Mouse (Mus musculus) cerebellum, adult 18-20 months (tissue): ENCODE measurements around the gene Snai3.

Experiments used
- DNase-seq, 2 experiments: peaks; one replicate each; pipeline ENCODE4 v3.0.0; 2021

Snai3 gene

GRCm38 (mm10) chr8:122459218-122459900, 1.2 kb downstream of the Snai3 start:
- no peak for DNase-seq

DNA sequence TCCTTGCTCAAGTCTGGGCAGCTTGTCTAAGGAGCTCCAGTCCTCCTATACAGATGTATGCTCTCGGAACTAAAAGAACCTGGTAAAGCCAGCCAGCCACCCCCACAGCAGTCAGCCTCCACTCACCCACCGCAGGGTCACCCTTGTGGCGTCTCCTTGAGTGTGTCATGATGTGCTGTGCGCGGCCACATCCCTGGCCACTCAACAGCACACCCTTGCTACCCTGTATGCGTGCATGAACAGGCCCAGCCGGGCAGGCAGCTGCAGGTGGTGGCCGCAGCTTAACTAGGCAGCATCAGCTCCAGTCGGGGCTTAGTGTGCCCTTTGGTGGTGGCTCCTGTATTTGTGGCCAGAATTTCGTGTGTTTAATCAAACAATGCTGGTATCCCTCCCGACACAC, 3.4 kb downstream of the Snai3 start:
- no peak for DNase-seq

GRCm38 (mm10) chr8:122454409-122454808, 6.1 kb downstream of the Snai3 start:
- no peak for DNase-seq

- DNase-seq = no peak
These were observed 8.4 kb downstream of the Snai3 start for GRCm38 (mm10) chr8:122452154-122452553.

GRCm38 (mm10) chr8:122451161-122451703, 9.3 kb downstream of the Snai3 start:
- no peak for DNase-seq

DNA sequence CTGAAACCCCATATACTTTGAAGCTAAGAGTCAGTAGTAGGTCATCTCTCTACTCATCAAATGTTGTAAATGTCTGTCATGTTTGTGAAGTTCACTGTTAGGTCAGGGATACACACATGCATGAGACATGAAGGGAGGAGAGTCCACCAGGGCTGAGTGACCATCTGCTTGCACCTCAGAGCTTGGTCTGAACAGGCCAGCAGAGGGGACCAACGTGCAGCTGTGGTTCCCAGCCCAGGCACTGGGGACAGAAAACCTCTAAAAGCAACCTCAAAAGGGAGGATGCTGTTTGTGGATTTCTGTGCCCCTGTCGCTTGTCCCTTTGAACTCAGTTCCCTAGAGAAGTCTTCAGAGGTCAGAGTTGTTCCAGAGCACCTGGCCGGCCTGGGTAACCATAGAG, 15.3 kb downstream of the Snai3 start:
- DNase-seq = no peak

- peak; percentile 74 to 77 for DNase-seq
These were observed 16.3 kb downstream of the Snai3 start for GRCm38 (mm10) chr8:122444058-122444748.

DNA sequence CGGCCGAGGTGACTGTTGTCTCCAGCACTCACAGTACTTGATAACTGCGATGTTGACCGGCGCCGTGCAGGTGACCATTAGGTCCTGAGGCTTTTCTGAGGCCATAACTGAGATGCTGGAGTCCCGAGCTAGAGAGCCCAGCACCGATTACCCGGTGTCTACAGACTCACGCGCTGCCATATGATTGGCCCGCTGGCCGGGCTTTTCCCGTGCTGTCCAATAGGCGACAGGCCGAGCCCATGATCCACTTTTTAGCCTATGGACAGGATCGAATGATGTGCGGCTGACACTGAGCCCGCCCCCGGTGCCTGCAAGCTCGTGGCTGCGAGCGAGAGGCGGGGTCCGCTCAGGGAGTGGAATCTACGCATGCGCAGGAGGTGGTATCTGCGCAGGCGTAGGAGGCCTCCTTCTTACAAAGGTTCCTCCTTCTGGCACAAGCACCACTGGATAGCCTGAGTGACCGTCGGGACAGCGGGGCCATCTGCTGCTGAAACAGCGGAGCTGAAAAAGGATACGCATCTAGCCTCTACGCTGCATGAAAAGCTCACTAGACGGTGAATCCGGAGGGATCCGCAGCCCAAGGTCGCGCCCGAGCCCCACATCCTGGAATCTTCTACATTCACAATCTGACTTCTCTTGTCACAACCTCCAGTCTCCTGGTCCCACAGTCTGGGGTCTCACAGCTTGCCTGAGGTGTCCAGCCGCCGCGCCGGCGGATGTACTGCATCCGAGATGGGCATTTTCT, 17.1 kb downstream of the Snai3 start, which contains the start of gene Mvd:
Mvd (minus strand) TSS at position 161 of the 745 bp plus-strand sequence.
- DNase-seq = peak; percentile 99 to 100

- DNase-seq = no peak
These were observed 17.8 kb downstream of the Snai3 start for GRCm38 (mm10) chr8:122442781-122443180.

DNA sequence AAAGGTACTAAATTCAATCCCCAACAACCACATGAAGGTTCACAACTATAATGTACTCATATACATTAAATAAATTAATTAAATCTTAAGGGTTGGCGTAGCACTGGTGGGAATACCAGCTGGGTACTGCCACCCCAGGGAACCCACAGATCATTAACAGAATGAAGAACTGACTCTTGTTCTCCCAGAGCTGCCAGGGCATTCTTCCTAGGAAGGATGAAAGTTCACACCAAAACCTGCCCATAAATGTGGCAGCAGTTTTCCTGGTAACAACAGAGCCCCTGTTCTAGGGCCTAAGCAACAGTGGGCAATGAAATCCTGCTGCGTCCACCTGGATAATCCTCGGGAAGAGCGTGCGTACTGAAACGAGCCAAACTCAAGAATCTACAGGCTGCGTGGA, 18.2 kb downstream of the Snai3 start:
- no peak for DNase-seq

DNA sequence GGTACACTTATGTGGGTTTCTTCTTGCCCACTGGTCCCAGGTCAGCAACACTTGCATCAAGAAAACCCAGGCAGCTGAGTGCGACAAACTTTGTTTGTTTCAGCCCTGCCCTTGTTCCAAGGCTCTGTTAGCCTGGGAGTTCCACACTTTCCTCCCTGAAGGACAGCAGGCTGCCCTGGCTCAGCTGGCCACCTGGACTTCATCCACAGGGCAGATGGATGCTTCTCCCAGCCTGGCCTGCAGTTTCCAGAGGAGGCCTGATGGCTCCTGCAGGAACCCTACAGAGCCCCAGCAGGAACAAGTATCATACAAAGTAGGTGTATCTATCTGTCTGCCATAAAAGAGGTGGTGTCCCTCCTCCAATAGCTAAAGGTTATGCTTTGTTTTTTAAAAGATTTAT, 19.2 kb downstream of the Snai3 start:
- peak in 1 of 2 experiments; percentile 45 for DNase-seq

DNA sequence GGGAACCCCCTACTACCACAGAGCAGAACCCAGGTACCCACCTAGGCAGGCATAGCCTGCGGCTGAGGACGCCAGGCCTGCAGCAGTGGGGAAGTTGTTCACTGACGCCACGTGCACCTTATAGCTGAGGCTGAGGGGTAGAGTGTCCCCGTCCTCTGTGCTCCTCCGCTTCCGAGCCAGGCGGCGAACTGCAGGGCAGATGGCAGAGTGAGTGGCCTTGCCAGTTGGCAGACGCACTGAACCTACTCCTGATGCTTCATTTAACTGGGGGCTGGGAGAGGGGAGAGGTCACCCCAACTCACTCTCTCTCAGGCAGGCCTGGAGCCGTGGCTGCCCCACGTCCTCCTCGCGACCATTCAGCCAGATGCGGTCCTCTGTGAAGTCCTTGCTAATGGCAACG, 21.2 kb downstream of the Snai3 start:
- peak; percentile 77 to 81 for DNase-seq

DNA sequence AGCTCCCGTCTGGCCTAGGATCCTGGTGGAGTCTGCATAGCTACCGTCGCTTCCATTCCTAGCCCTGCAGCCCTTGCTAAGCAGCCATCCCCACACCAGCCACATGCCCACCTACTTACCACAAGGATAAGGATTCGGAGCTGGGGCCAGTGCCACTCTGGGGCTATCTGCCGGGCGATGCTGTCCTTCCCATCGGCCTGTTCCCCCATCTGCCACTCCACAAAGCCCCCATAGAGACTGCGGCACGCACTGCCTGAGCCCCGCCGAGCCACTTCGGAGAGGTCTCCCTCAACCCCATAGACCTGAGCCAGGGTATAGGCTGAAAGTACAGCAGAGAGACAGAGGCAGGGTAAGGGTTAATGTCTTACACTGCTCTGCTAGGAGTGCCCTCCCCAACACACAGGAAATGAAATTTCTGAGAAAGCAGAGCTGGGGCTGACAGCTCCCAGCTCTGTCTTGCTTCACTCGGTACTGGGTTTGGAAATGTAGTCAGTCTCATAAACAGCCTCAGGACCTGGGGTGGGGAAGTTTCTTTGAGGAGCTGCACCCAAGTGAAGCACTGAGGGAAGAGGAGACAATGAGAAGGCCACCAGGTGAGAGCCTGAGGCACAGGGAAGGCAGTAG, 22.7 kb downstream of the Snai3 start:
- DNase-seq = no peak

DNA sequence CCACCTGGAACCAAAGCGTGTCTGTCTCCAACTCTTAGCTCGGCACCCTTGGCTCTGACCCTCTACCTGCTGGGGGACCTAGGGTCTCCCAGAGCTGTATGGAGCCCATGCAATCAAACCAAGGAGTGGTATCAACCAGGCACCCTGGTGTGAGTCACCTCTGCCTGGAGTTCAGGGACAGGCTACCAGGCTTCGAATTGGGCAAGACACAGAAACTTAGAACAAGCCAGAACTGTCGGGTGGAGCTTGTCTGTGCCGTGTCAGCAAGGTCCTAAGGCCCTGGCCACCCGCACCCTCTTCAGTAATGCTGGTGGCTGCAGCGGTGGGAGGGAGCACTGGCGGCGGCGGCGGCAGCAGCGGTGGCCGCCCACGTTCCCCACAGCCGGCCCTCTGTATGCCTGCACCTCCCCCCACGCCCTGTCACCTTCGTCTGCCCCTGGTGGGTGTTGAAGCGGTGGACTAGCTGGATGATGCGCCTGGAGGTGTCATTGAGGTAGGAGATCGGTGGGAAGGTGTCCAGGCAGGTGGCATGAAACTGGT, 23.9 kb downstream of the Snai3 start:
- no peak for DNase-seq

GRCm38 (mm10) chr8:122436146-122436545, 24.4 kb downstream of the Snai3 start:
- DNase-seq = no peak

DNA sequence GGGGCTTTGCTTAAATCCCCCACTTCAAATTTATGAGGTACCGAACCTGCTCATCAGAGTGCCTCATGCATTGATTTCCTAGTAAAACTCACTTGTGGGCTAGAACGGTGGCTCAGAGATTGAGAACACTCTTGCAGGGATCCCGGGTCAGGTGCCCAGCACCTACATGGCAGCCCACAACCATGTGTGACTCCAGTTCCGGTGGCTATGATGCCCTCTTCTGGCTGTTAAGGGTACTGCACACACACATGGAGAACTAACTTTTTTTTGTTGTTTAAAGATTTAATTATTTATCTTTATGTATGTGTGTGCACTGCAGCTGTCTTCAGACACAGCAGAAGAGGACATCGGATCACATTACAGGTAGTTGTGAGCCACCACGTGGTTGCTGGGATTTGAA, 25.2 kb downstream of the Snai3 start:
- no peak for DNase-seq

- no peak for DNase-seq
These were observed 27.1 kb downstream of the Snai3 start for GRCm38 (mm10) chr8:122433269-122433905.

- DNase-seq = no peak
These were observed 27.9 kb downstream of the Snai3 start, which contains the start of gene Cyba for GRCm38 (mm10) chr8:122432443-122433268. Gene Cyba (minus strand): TSS chr8:122432930.

GRCm38 (mm10) chr8:122431694-122432442, 28.7 kb downstream of the Snai3 start:
- no peak for DNase-seq

- DNase-seq = no peak
These were observed 29.9 kb downstream of the Snai3 start for GRCm38 (mm10) chr8:122430646-122431045.
